Mouse (Mus musculus) kidney, adult 2 months (tissue): ENCODE data around the gene Fignl2.
A peak's percentile ranks its signal among the peaks of the same experiment; 100 is the strongest.

Source experiments
- CTCF ChIP-seq: fragments of 200-500 bp; conservative IDR thresholded peaks from 2 replicates; pipeline ENCODE4 v1.5.1; 2011; ENCODE audit warnings: low read depth, mild to moderate bottlenecking, control low read depth, low read length, moderate library complexity, mixed read lengths; ENCODE audit not compliant: insufficient read depth, insufficient read length
- POLR2A ChIP-seq: fragments of 200-500 bp; IDR thresholded peaks from one replicate; pipeline ENCODE4 v1.6.1; 2011; ENCODE audit warnings: low read depth, low read length, control low read depth

DNA sequence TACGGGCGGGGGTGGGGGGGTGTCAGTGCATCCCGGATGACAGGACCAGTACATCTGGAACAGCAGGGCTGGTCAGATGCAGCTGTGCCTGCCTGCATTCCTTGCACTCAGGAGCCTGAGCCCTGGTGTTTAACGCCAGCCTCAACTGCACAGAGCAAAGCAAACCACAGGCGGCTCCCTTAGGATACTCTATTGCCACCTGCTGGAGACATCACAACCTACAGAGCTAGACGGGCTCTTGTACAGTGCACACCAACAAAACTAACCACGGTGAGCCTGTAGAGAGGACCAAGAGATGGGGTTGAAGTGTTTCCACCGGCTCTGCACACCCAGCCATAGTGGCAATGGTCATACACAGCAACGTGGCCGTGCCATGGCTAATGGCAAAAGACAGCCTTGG is 22.1 kb downstream of the Fignl2 start:
- TF ChIP-seq POLR2A, result no peak
- peak; percentile 60 for TF ChIP-seq CTCF
